Mouse (Mus musculus): ENCODE data around the gene Fam117a. TPM values are rescaled to one million over a fixed set of nuclear protein-coding genes. Genes with fewer than 3 reads are reported as not detected.
"Not testable (repeated sequence)": the region's sequence is repeated elsewhere in the genome, so short reads cannot be mapped to it uniquely, and the experiment has no call there.

The Fam117a gene
- polyA plus RNA-seq, 1 experiment from 2014 or later = 11.8 TPM

GRCm38 (mm10) chr11:95397843-95398835, 61.3 kb downstream of the Fam117a start:
- no peak overlapping the region for H3K4me3 ChIP-seq (ENCODE audit: low read depth, low read length)
- no peaks in the 10 kb centered on the region for H3K9me3 ChIP-seq (ENCODE audit: control insufficient read depth, low read length)
- 65% methylated on average over 14 of the region's 14 CpGs for WGBS
- H3K4me2 ChIP-seq (ENCODE audit: low read depth) = no peak overlapping the region
- H3K27ac ChIP-seq (ENCODE audit: low read depth, low read length) = no peak overlapping the region
- H3K4me1 ChIP-seq (ENCODE audit: control insufficient read depth, insufficient read depth, low read length) = peaks cover 3% of the 10 kb centered on the region; the same call in 1 of the 2 replicates
- no peaks in the 10 kb centered on the region for H3K36me3 ChIP-seq (ENCODE audit: control insufficient read depth, insufficient read depth, low read length)
- no peak overlapping the region for H3K9ac ChIP-seq (ENCODE audit: low read length)
- DNase-seq (ENCODE audit: low spot score) (peak; percentile 78), ATAC-seq (ENCODE audit: insufficient read depth, low FRiP score, low TSS enrichment) (no peak)
- H3K27me3 ChIP-seq (ENCODE audit: control insufficient read depth, insufficient read depth, low read length) = no peaks in the 10 kb centered on the region

- no peak for DNase-seq (ENCODE audit: low spot score)
- H3K4me3 ChIP-seq (ENCODE audit: low read depth, low read length) = no peak overlapping the region
Observed at GRCm38 (mm10) chr11:95399520-95400020, 62.8 kb downstream of the Fam117a start.

GRCm38 (mm10) chr11:95401568-95401967, 64.8 kb downstream of the Fam117a start:
- ATAC-seq (ENCODE audit: insufficient read depth, low FRiP score, low TSS enrichment) = no peak
- 90% methylated on average over 5 of the region's 5 CpGs for WGBS

More at GRCm38 (mm10) chr11:95399520-95400020, 62.8 kb downstream of the Fam117a start:
- ATAC-seq (ENCODE audit: insufficient read depth, low FRiP score, low TSS enrichment) = no peak
- Histone ChIP-seq H3K9ac (ENCODE audit: low read length) (0 out of 2 replicates have a peak overlapping the region, but pooled peaks have one; percentile 0), H3K9me3 (ENCODE audit: control insufficient read depth, low read length) (no peaks in the 10 kb centered on the region), H3K27ac (ENCODE audit: low read depth, low read length) (no peak overlapping the region), H3K27me3 (ENCODE audit: control insufficient read depth, insufficient read depth, low read length) (no peaks in the 10 kb centered on the region), H3K4me2 (ENCODE audit: low read depth) (no peak overlapping the region), H3K4me1 (ENCODE audit: control insufficient read depth, insufficient read depth, low read length) (peaks cover 3% of the 10 kb centered on the region; the same call in 1 of the 2 replicates), H3K36me3 (ENCODE audit: control insufficient read depth, insufficient read depth, low read length) (no peaks in the 10 kb centered on the region)
- 77% methylated on average over 13 of the region's 13 CpGs for WGBS

GRCm38 (mm10) chr11:95402196-95402595, 65.4 kb downstream of the Fam117a start:
- no peaks in the 10 kb centered on the region for H3K27me3 ChIP-seq (ENCODE audit: control insufficient read depth, insufficient read depth, low read length)
- H3K27ac ChIP-seq (ENCODE audit: low read depth, low read length) = no peak overlapping the region
- H3K4me2 ChIP-seq (ENCODE audit: low read depth) = no peak overlapping the region
- H3K4me1 ChIP-seq (ENCODE audit: control insufficient read depth, insufficient read depth, low read length) = peaks cover 3% of the 10 kb centered on the region; the same call in 1 of the 2 replicates
- H3K36me3 ChIP-seq (ENCODE audit: control insufficient read depth, insufficient read depth, low read length) = no peaks in the 10 kb centered on the region
- H3K4me3 ChIP-seq (ENCODE audit: low read depth, low read length) = no peak overlapping the region
- DNase-seq (ENCODE audit: low spot score) (no peak), ATAC-seq (ENCODE audit: insufficient read depth, low FRiP score, low TSS enrichment) (no peak)
- no peak overlapping the region for H3K9ac ChIP-seq (ENCODE audit: low read length)
- H3K9me3 ChIP-seq (ENCODE audit: control insufficient read depth, low read length) = no peaks in the 10 kb centered on the region
- 8% methylated on average over 5 of the region's 5 CpGs for WGBS

More at GRCm38 (mm10) chr11:95401568-95401967, 64.8 kb downstream of the Fam117a start:
- Histone ChIP-seq H3K4me1 (ENCODE audit: control insufficient read depth, insufficient read depth, low read length) (peaks cover 3% of the 10 kb centered on the region; the same call in 1 of the 2 replicates), H3K27ac (ENCODE audit: low read depth, low read length) (no peak overlapping the region), H3K4me3 (ENCODE audit: low read depth, low read length) (no peak overlapping the region), H3K4me2 (ENCODE audit: low read depth) (no peak overlapping the region), H3K9ac (ENCODE audit: low read length) (no peak overlapping the region), H3K36me3 (ENCODE audit: control insufficient read depth, insufficient read depth, low read length) (no peaks in the 10 kb centered on the region), H3K27me3 (ENCODE audit: control insufficient read depth, insufficient read depth, low read length) (no peaks in the 10 kb centered on the region), H3K9me3 (ENCODE audit: control insufficient read depth, low read length) (no peaks in the 10 kb centered on the region)
- DNase-seq (ENCODE audit: low spot score) = no peak

- Histone ChIP-seq H3K27ac (ENCODE audit: low read depth, low read length) (no peak overlapping the region), H3K9me3 (ENCODE audit: control insufficient read depth, low read length) (no peaks in the 10 kb centered on the region), H3K4me2 (ENCODE audit: low read depth) (no peak overlapping the region; the same call in 1 of the 2 replicates), H3K36me3 (ENCODE audit: control insufficient read depth, insufficient read depth, low read length) (no peaks in the 10 kb centered on the region), H3K27me3 (ENCODE audit: control insufficient read depth, insufficient read depth, low read length) (no peaks in the 10 kb centered on the region), H3K9ac (ENCODE audit: low read length) (no peak overlapping the region), H3K4me1 (ENCODE audit: control insufficient read depth, insufficient read depth, low read length) (peaks cover 3% of the 10 kb centered on the region; the same call in 1 of the 2 replicates), H3K4me3 (ENCODE audit: low read depth, low read length) (no peak overlapping the region)
- no peak for DNase-seq (ENCODE audit: low spot score)
- WGBS = 20% methylated on average over 8 of the region's 8 CpGs
- no peak for ATAC-seq (ENCODE audit: insufficient read depth, low FRiP score, low TSS enrichment)
Observed at GRCm38 (mm10) chr11:95402658-95403101, 65.9 kb downstream of the Fam117a start.

GRCm38 (mm10) chr11:95403382-95404340, 66.8 kb downstream of the Fam117a start:
- Histone ChIP-seq H3K36me3 (ENCODE audit: control insufficient read depth, insufficient read depth, low read length) (no peaks in the 10 kb centered on the region), H3K4me1 (ENCODE audit: control insufficient read depth, insufficient read depth, low read length) (peaks cover 3% of the 10 kb centered on the region; the same call in 1 of the 2 replicates), H3K4me2 (ENCODE audit: low read depth) (no peak overlapping the region), H3K27ac (ENCODE audit: low read depth, low read length) (no peak overlapping the region), H3K27me3 (ENCODE audit: control insufficient read depth, insufficient read depth, low read length) (no peaks in the 10 kb centered on the region), H3K9me3 (ENCODE audit: control insufficient read depth, low read length) (no peaks in the 10 kb centered on the region), H3K4me3 (ENCODE audit: low read depth, low read length) (no peak overlapping the region), H3K9ac (ENCODE audit: low read length) (no peak overlapping the region)
- ATAC-seq (ENCODE audit: insufficient read depth, low FRiP score, low TSS enrichment) = no peak
- 67% methylated on average over 16 of the region's 16 CpGs for WGBS
- no peak for DNase-seq (ENCODE audit: low spot score)

- H3K9ac ChIP-seq (ENCODE audit: low read length) = no peak overlapping the region
- no peak overlapping the region for H3K4me3 ChIP-seq (ENCODE audit: low read depth, low read length)
- H3K4me1 ChIP-seq (ENCODE audit: control insufficient read depth, insufficient read depth, low read length) = peaks cover 3% of the 10 kb centered on the region; the same call in 1 of the 2 replicates
- DNase-seq (ENCODE audit: low spot score) (no peak), ATAC-seq (ENCODE audit: insufficient read depth, low FRiP score, low TSS enrichment) (no peak)
- H3K27ac ChIP-seq (ENCODE audit: low read depth, low read length) = no peak overlapping the region
- no peak overlapping the region for H3K4me2 ChIP-seq (ENCODE audit: low read depth)
- no peaks in the 10 kb centered on the region for H3K27me3 ChIP-seq (ENCODE audit: control insufficient read depth, insufficient read depth, low read length)
- no peaks in the 10 kb centered on the region for H3K36me3 ChIP-seq (ENCODE audit: control insufficient read depth, insufficient read depth, low read length)
- no peaks in the 10 kb centered on the region for H3K9me3 ChIP-seq (ENCODE audit: control insufficient read depth, low read length)
- 79% methylated on average over 4 of the region's 4 CpGs for WGBS
Observed at GRCm38 (mm10) chr11:95405771-95406170, 69.0 kb downstream of the Fam117a start.

- not testable (repeated sequence) for H3K27ac ChIP-seq (ENCODE audit: low read depth, low read length); ATAC-seq (ENCODE audit: insufficient read depth, low FRiP score, low TSS enrichment); H3K9ac ChIP-seq (ENCODE audit: low read length); H3K36me3 ChIP-seq (ENCODE audit: control insufficient read depth, insufficient read depth, low read length); H3K4me2 ChIP-seq (ENCODE audit: low read depth); H3K9me3 ChIP-seq (ENCODE audit: control insufficient read depth, low read length); DNase-seq (ENCODE audit: low spot score); H3K4me3 ChIP-seq (ENCODE audit: low read depth, low read length); H3K27me3 ChIP-seq (ENCODE audit: control insufficient read depth, insufficient read depth, low read length); H3K4me1 ChIP-seq (ENCODE audit: control insufficient read depth, insufficient read depth, low read length)
- 93% methylated on average over 5 of the region's 5 CpGs for WGBS
Observed at GRCm38 (mm10) chr11:95406398-95406797, 69.6 kb downstream of the Fam117a start.

All from neural tube, embryonic 11.5 days (tissue).